Mouse (Mus musculus) naive thymus-derived CD4-positive, alpha-beta T cell, adult 5 months (primary cell): ENCODE measurements around the gene Bmp2k. TPM values are rescaled to one million over a fixed set of nuclear protein-coding genes. Genes with fewer than 3 reads are reported as not detected.

ENCODE experiments used
- polyA plus RNA-seq: library from polyadenylated mRNA; unstranded; fragments of 100-300 nt; shearing (Covaris generic); gene quantifications from one replicate; pipeline ENCODE4 v1.2.1, GENCODE M21; 2017

The Bmp2k gene
- polyA plus RNA-seq = 43.4 TPM

DNA sequence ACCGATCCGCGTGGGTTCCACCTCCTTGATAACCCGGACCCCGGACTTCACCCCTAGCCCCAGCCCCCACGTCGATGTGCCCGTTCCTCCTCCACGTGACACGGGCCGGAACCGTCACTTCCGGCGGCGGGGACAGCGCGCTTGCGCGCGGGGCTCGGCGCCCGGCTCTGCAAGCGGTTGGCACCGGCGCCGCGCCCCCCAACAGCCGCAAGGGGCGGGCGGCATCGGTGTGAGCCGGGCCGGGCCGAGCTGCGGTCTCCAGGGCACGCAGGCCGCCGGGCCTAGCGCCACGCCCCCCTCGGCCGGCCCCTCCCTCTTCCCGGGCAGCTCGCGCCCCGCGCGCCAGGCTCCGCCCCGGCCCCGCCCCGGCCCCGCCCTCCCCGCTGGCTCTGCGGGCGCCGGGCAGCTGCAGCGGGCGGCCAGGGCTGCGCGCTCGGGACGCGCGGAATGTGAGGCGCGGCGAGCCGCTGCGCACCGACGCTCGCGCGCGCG is at the start of gene Bmp2k:
Bmp2k (plus strand) TSS at position 380 of the 492 bp plus-strand sequence.

DNA sequence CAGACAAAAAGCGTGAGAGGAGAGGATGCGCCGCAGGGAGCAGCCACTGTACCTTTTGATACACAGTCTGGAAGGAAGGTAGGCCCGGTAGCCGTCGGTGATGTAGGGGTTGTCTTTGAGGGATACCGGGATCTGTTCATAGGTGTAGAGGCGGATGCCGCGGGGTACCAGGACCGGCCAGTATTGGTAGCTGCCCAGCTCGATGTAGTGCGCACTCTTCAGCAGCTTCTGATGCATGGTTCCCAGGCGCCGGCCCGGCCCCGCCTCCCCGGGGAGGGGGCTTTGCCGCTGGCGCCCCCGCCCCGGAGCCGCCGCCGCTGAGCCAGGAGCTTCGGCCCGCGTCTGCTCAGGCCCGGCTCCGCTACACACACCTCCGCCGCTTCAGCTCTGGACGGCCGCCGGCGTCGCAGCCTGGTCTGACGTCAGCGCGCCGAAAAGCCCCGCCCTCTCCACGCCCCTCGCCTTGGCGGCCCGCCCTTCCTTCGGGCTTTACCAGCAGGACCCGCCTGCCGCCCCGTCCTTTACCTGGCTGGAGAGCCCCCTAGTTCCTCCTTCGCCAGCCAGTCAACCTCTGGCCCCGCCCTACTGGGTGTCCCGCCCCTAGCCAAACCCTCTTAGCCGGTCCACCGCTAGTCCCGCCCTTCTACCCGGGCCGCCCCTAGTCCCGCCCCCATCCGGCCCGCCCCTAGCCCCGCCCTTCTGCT is 113.9 kb downstream of the Bmp2k start, which contains the start of gene Paqr3:
Paqr3 (minus strand) TSS at position 390 of the 704 bp plus-strand sequence.

Other genes starting within 250 kb of the Bmp2k start
- not detected for gene Anxa3, start 204.3 kb upstream of the Bmp2k start, polyA plus RNA-seq
- 4.8 TPM for gene Paqr3, start 113.9 kb downstream of the Bmp2k start, polyA plus RNA-seq